Mouse (Mus musculus): ENCODE measurements around the gene Fuom.

DNA sequence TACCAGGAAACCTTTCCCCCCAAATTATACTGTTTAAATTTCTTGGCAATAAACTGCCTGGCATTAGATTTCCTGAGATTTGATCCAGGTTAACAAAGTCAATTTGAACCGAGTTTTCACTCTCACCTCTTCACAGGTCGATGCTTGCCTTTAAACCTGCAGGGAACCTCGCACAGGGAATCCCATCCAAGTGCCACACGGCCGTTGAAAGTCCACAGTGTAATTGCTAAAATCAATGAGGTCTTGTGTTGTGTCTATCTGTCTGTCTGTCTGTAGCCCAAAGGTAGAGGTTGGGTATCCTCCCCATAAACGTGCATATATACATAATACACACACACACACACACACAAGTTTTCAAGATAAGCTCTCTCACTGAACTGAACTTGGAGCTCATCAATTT lies 34.8 kb downstream of the Fuom start:
- TF ChIP-seq POLR2A (IDR thresholded peaks at IDR 0.05; ENCODE audit: insufficient read depth, low read depth, low read length) (no peak), CTCF (IDR thresholded peaks at IDR 0.05) (no peak)

All from heart, adult 2 months (tissue).